Mouse (Mus musculus): ENCODE measurements around the gene Taf4. TPM values are rescaled to one million over a fixed set of nuclear protein-coding genes. Genes with fewer than 3 reads are reported as not detected.
A peak's percentile ranks its signal among the peaks of the same experiment; 100 is the strongest.

Gene Taf4
- 10 to 100 TPM; 22.0 to 23.5 (median 22.3) TPM for total RNA-seq (2022)

GRCm38 (mm10) chr2:179976628-179977343 lies at the start of gene Taf4:
TSS of gene Taf4 (minus strand) at chr2:179976646.
- DNase-seq (ENCODE audit: low spot score in 2 of 2) = peak; percentile 77 to 87

- DNase-seq (ENCODE audit: low spot score in 2 of 2) = no peak
These were observed 49.4 kb upstream of the Taf4 start for GRCm38 (mm10) chr2:180025861-180026200.

GRCm38 (mm10) chr2:180025135-180025860 lies 48.9 kb upstream of the Taf4 start:
- no peak for DNase-seq (ENCODE audit: low spot score in 2 of 2)

GRCm38 (mm10) chr2:180024401-180025098 lies 48.1 kb upstream of the Taf4 start, which contains the start of gene Lsm14b:
TSS of gene Lsm14b (plus strand) at chr2:180024987.
- peak; percentile 97 to 99 for DNase-seq (ENCODE audit: low spot score in 2 of 2)

- no peak for DNase-seq (ENCODE audit: low spot score in 2 of 2)
These were observed 46.3 kb upstream of the Taf4 start for GRCm38 (mm10) chr2:180022751-180023150.

GRCm38 (mm10) chr2:180020919-180021318 lies 44.5 kb upstream of the Taf4 start:
- no peak for DNase-seq (ENCODE audit: low spot score in 2 of 2)

- DNase-seq (ENCODE audit: low spot score in 2 of 2) = no peak
These were observed 43.7 kb upstream of the Taf4 start for GRCm38 (mm10) chr2:180020091-180020661.

GRCm38 (mm10) chr2:180018573-180018972 lies 42.1 kb upstream of the Taf4 start:
- no peak for DNase-seq (ENCODE audit: low spot score in 2 of 2)

- DNase-seq (ENCODE audit: low spot score in 2 of 2) = no peak
These were observed 41.2 kb upstream of the Taf4 start for GRCm38 (mm10) chr2:180017632-180018031.

- no peak for DNase-seq (ENCODE audit: low spot score in 2 of 2)
These were observed 37.2 kb upstream of the Taf4 start for GRCm38 (mm10) chr2:180013686-180014085.

- DNase-seq (ENCODE audit: low spot score in 2 of 2) = no peak
These were observed 34.9 kb upstream of the Taf4 start for GRCm38 (mm10) chr2:180011370-180011769.

GRCm38 (mm10) chr2:180010686-180011085 lies 34.2 kb upstream of the Taf4 start:
- DNase-seq (ENCODE audit: low spot score in 2 of 2) = no peak

- no peak for DNase-seq (ENCODE audit: low spot score in 2 of 2)
These were observed 30.0 kb upstream of the Taf4 start for GRCm38 (mm10) chr2:180006352-180007017.

- no peak for DNase-seq (ENCODE audit: low spot score in 2 of 2)
These were observed 29.4 kb upstream of the Taf4 start for GRCm38 (mm10) chr2:180005656-180006351.

- no peak for DNase-seq (ENCODE audit: low spot score in 2 of 2)
These were observed 25.2 kb upstream of the Taf4 start for GRCm38 (mm10) chr2:180001635-180002034.

GRCm38 (mm10) chr2:179998431-179998830 lies 22.0 kb upstream of the Taf4 start:
- DNase-seq (ENCODE audit: low spot score in 2 of 2) = no peak

GRCm38 (mm10) chr2:179993071-179993470 lies 16.6 kb upstream of the Taf4 start:
- DNase-seq (ENCODE audit: low spot score in 2 of 2) = no peak

GRCm38 (mm10) chr2:179989098-179989497 lies 12.7 kb upstream of the Taf4 start:
- DNase-seq (ENCODE audit: low spot score in 2 of 2) = no peak

- DNase-seq (ENCODE audit: low spot score in 2 of 2) = no peak
These were observed 10.1 kb upstream of the Taf4 start for GRCm38 (mm10) chr2:179986437-179987022.

GRCm38 (mm10) chr2:179985695-179986094 lies 9.2 kb upstream of the Taf4 start:
- DNase-seq (ENCODE audit: low spot score in 2 of 2) = no peak

Data from layer of hippocampus, adult 8-10 months (tissue).